Mouse (Mus musculus): ENCODE results near the gene Cenpm. TPM values are rescaled to one million over a fixed set of nuclear protein-coding genes. Genes with fewer than 3 reads are reported as not detected.

The Cenpm gene
- polyA plus RNA-seq, 1 experiment, result 32.0 TPM

DNA sequence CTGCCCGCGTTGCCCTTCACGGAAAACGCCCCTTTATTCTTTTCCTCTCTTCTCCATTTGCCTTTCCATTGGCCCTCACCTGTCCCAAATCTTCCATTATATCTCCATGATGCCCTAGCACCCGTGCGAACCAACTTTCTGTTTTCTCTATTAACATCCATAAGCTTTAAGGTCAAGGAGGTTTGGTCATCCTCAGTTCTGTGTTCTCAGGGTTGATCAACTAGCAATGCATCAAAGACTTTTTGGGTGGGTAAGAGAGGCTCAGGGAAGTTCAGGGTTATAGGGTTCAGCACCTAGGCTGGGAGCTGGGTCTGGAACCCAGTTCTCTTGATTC, 30.0 kb upstream of the Cenpm start, which contains the start of gene Sept3:
Gene Sept3 (plus strand): TSS at position 301 of the 334 bp plus-strand sequence.
- Histone ChIP-seq H3K36me3 (replicated peaks; ENCODE audit: low read length) (no peaks in the 10 kb centered on the region), H3K4me1 (peaks cover 35% of the 10 kb centered on the region), H3K9me3 (no peaks in the 10 kb centered on the region), H3K27me3 (replicated peaks) (peaks cover 92% of the 10 kb centered on the region), H3K4me3 (replicated peaks) (peak within 1 kb of the TSS; percentile 87)
- no peak for TF ChIP-seq FLI1 (IDR thresholded peaks at IDR 0.05; ENCODE audit: low read length)
- no peak for TF ChIP-seq GATA1 (IDR thresholded peaks at IDR 0.05; ENCODE audit: borderline replicate concordance, low read length)

DNA sequence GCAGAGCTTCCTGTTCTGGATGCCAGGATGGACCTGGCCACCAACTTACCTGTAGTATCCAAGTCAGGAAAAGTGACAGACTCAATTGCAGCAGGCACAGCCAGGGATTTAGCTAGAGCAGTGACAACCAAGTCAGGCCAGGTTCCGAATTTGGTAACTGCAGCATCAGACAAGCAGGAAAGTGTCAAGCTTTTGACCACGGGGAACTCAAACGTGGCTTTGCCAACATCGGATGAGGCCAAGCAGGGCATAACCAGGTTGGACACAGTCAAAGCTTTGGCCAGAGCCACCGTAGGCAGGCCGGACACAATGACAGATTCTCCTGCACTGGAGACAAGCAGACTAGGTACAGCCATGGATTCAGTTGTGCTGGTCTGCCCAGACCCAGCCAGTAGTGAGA, 27.7 kb upstream of the Cenpm start:
- Histone ChIP-seq H3K27me3 (replicated peaks) (peaks cover 85% of the 10 kb centered on the region), H3K4me3 (replicated peaks) (no peak overlapping the region), H3K36me3 (replicated peaks; ENCODE audit: low read length) (no peaks in the 10 kb centered on the region), H3K9me3 (no peaks in the 10 kb centered on the region), H3K4me1 (peaks cover 28% of the 10 kb centered on the region)
- no peak for TF ChIP-seq GATA1 (IDR thresholded peaks at IDR 0.05; ENCODE audit: borderline replicate concordance, low read length)
- no peak for TF ChIP-seq FLI1 (IDR thresholded peaks at IDR 0.05; ENCODE audit: low read length)

DNA sequence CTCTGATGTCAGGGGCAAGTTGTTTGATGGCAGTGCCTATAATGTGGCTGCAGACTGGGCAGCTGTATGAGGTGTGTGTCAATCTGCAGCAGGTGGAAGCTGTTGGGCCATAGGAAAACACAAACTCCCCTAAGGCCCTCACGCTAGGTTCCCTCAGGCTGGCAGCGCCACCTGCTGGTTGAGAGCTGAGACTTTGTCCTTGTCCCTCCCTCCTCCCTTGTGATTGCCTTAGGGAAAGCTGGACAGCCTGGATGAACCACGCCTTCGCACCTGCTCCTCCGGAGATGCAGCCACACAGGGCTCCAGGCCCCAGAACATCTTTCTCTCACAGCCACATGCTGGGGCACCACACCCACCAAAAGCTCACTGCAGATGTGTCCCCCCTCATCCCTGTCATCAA, 26.7 kb upstream of the Cenpm start:
- Histone ChIP-seq H3K4me1 (peaks cover 20% of the 10 kb centered on the region), H3K36me3 (replicated peaks; ENCODE audit: low read length) (no peaks in the 10 kb centered on the region), H3K9me3 (no peaks in the 10 kb centered on the region), H3K27me3 (replicated peaks) (peaks cover 76% of the 10 kb centered on the region), H3K4me3 (replicated peaks) (no peak overlapping the region)
- no peak for TF ChIP-seq FLI1 (IDR thresholded peaks at IDR 0.05; ENCODE audit: low read length)
- no peak for TF ChIP-seq GATA1 (IDR thresholded peaks at IDR 0.05; ENCODE audit: borderline replicate concordance, low read length)

DNA sequence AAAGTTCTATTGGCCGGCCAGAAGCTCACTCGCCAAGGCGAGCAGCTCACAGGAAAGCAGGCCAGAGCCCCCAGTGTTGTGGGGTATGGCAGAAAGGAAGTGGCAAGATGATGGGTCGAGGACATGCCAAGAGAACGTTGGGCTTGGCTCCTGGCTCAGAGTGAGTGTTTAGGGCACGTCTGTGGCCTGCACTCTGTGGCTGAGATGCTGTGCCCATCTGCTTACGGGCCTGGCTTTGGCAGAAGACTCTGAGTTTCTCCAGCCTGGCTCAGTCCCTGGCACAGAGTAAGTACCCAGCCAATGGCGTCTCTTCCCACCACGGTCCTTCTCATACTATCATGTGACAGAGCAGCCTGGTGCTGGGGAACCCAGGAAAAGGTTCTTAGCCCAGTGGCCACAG, 24.2 kb upstream of the Cenpm start:
- peaks cover 68% of the 10 kb centered on the region for H3K27me3 ChIP-seq (replicated peaks)
- TF ChIP-seq GATA1 (IDR thresholded peaks at IDR 0.05; ENCODE audit: borderline replicate concordance, low read length) (no peak), FLI1 (IDR thresholded peaks at IDR 0.05; ENCODE audit: low read length) (no peak)

DNA sequence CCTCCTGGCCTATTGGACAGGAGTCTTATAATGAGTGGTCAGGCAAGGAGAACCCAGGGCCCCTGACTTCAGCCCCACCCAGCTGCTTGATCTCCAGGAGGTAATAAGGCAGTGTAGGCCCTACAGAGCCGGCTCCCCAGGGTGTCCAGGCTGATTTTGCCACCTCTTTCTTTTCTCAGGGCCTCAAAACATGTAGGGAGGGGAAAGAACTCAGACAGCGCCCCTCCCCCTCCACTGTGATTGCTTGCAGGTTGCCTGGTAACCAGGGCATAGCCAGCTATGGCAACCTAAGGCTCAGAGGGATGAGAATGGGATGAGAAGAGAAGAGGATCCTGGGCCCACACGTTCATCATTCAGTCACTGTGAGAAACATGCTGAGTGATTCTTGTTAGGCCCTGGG, 23.6 kb upstream of the Cenpm start:
- no peak overlapping the region for H3K4me3 ChIP-seq (replicated peaks)
- no peaks in the 10 kb centered on the region for H3K36me3 ChIP-seq (replicated peaks; ENCODE audit: low read length)
- H3K4me1 ChIP-seq, result 0 out of 2 replicates have a peak, but pooled peaks cover 7% of the 10 kb centered on the region
- H3K9me3 ChIP-seq, result no peaks in the 10 kb centered on the region
- no peak for TF ChIP-seq GATA1 (IDR thresholded peaks at IDR 0.05; ENCODE audit: borderline replicate concordance, low read length)
- TF ChIP-seq FLI1 (IDR thresholded peaks at IDR 0.05; ENCODE audit: low read length), result no peak
- H3K27me3 ChIP-seq (replicated peaks), result peaks cover 64% of the 10 kb centered on the region

More for the DNA sequence above, 24.2 kb upstream of the Cenpm start:
- Histone ChIP-seq H3K4me3 (replicated peaks) (no peak overlapping the region), H3K36me3 (replicated peaks; ENCODE audit: low read length) (no peaks in the 10 kb centered on the region), H3K4me1 (0 out of 2 replicates have a peak, but pooled peaks cover 7% of the 10 kb centered on the region), H3K9me3 (no peaks in the 10 kb centered on the region)

DNA sequence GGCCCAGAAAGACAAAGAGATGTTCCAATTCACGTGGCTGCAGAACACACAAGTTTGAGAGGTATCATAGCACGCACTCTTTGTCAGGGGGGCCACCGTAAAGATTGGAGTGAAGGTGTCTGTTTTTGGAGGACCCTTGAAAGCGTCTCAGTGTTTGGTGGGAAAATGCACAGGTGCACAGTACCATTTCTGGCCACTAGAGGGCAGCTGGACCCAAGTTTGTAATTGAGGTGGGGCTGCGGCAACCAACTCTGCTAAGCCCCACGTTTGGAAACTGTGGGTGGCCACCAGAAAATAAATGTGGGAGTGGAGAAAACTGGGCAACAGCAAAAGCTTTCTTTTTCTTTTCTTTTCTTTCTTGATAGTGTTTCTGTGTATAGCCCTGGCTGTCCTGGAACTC, 21.8 kb upstream of the Cenpm start:
- Histone ChIP-seq H3K4me1 (no peaks in the 10 kb centered on the region), H3K9me3 (no peaks in the 10 kb centered on the region), H3K36me3 (replicated peaks; ENCODE audit: low read length) (no peaks in the 10 kb centered on the region), H3K4me3 (replicated peaks) (no peak overlapping the region), H3K27me3 (replicated peaks) (peaks cover 54% of the 10 kb centered on the region)
- TF ChIP-seq GATA1 (IDR thresholded peaks at IDR 0.05; ENCODE audit: borderline replicate concordance, low read length) (no peak), FLI1 (IDR thresholded peaks at IDR 0.05; ENCODE audit: low read length) (no peak)

DNA sequence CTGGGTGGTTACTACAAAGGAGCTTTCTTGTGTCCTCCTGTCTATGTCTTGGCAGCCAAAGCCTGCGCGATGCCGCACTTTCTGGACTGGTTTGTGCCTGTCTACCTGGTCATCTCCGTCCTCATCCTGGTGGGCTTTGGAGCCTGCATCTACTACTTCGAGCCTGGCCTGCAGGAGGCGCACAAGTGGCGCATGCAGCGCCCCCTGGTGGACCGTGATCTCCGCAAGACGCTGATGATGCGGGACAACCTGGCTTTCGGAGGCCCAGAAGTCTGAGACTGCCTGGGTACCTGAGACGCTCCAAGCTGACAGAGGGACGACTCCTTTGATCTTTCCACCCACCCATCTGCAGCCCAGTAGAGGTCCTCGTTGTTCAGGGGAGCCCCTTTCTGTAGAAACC, 15.0 kb upstream of the Cenpm start:
- Histone ChIP-seq H3K27me3 (replicated peaks) (peaks cover 67% of the 10 kb centered on the region), H3K4me3 (replicated peaks) (no peak overlapping the region), H3K9me3 (peaks cover 6% of the 10 kb centered on the region), H3K4me1 (peaks cover 5% of the 10 kb centered on the region; the same call in 1 of the 2 replicates), H3K36me3 (replicated peaks; ENCODE audit: low read length) (no peaks in the 10 kb centered on the region)
- TF ChIP-seq FLI1 (IDR thresholded peaks at IDR 0.05; ENCODE audit: low read length) (no peak), GATA1 (IDR thresholded peaks at IDR 0.05; ENCODE audit: borderline replicate concordance, low read length) (no peak)

DNA sequence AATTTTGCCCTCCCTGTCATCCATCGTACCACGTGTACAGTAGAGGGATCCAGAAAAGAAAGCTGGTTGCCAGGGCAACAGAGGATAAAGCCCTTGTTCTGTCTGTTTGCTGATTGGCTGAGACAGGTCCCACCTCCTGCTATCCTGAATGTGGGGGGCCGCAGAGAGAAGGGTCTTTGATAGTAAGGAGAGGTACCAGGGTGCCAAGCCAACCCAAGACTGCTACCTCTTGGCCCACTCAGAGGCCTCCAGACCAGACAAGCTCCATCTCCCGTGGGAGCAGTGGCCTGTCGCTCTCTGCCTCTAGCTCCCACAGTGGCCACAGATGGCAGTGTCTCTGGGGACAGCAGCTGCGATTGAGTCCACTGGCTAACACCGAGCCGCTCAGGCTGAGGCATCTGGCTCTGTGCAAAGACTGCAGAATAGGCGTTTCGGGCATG, 11.4 kb upstream of the Cenpm start:
- TF ChIP-seq GATA1 (IDR thresholded peaks at IDR 0.05; ENCODE audit: borderline replicate concordance, low read length) (no peak), FLI1 (IDR thresholded peaks at IDR 0.05; ENCODE audit: low read length) (no peak)
- Histone ChIP-seq H3K9me3 (peaks cover 17% of the 10 kb centered on the region), H3K36me3 (replicated peaks; ENCODE audit: low read length) (no peaks in the 10 kb centered on the region), H3K4me1 (peaks cover 5% of the 10 kb centered on the region; the same call in 1 of the 2 replicates), H3K27me3 (replicated peaks) (peaks cover 53% of the 10 kb centered on the region), H3K4me3 (replicated peaks) (no peak overlapping the region)

DNA sequence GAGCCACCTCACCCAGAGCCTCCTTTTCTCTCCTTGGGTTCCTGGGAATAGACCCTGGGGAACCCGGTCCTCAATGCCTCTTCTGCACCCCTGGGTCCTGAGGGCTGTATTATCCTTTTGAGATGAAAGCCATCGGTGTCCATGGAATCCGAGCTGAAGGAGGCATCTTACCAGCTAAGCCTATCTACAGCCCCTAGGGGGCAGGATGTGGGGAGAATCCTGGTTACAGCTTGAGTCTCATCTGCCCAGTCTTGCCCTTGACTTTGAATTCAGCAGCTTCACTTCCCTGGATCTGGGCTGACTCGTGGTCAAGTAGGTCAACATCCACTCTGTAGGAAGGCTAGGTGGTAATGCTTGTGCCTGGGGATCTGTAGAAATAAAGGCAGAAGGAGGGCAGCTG, 10.7 kb upstream of the Cenpm start:
- Histone ChIP-seq H3K9me3 (peaks cover 17% of the 10 kb centered on the region), H3K36me3 (replicated peaks; ENCODE audit: low read length) (no peaks in the 10 kb centered on the region), H3K27me3 (replicated peaks) (peaks cover 47% of the 10 kb centered on the region), H3K4me1 (peaks cover 5% of the 10 kb centered on the region; the same call in 1 of the 2 replicates), H3K4me3 (replicated peaks) (no peak overlapping the region)
- TF ChIP-seq FLI1 (IDR thresholded peaks at IDR 0.05; ENCODE audit: low read length), result no peak
- no peak for TF ChIP-seq GATA1 (IDR thresholded peaks at IDR 0.05; ENCODE audit: borderline replicate concordance, low read length)

DNA sequence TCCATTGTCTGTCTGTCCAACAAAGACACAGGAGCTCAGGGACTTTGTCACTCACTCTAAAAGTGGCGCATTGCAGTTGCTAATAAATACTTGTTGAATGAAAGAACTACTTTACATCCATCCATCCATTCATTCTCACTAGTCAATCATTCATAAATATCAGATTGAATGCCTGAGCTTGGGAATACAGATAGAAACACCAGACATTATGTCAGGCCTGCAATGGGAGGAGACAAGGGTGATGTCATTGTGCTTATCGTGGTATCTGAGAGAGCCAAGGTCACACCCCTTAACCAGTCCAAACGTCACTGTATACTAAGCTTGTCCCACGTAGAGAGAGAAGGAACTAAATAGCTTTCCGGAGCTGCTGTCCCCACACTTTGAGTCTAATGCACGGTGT, 7.5 kb upstream of the Cenpm start, which contains the start of gene 1500009C09Rik:
Gene 1500009C09Rik (plus strand): TSS at position 301 of the 400 bp plus-strand sequence.
- Histone ChIP-seq H3K4me3 (replicated peaks) (no peak within 1 kb of the TSS), H3K36me3 (replicated peaks; ENCODE audit: low read length) (no peaks in the 10 kb centered on the region), H3K9me3 (peaks cover 11% of the 10 kb centered on the region), H3K4me1 (no peaks in the 10 kb centered on the region), H3K27me3 (replicated peaks) (peaks cover 28% of the 10 kb centered on the region)
- TF ChIP-seq GATA1 (IDR thresholded peaks at IDR 0.05; ENCODE audit: borderline replicate concordance, low read length) (no peak), FLI1 (IDR thresholded peaks at IDR 0.05; ENCODE audit: low read length) (no peak)

DNA sequence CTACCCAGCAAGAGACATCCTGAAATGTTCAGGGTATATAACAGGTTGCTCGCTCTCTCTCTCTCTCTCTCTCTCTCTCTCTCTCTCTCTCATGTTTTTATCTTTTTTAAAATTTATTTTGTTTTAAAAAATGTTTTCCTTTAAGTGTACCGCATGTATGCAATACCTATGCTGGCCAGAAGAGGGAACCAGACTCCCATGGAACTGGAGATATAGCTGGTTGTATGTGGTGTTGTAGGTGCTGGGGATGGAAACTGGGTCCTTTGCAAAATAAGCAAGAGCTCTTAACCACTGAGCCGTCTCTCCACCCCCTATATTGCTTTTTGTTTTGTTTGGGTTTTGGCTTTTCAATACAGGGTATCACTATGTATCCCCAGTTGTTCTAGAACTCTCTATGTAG, 7.0 kb upstream of the Cenpm start:
- Histone ChIP-seq H3K4me3 (replicated peaks) (no peak overlapping the region), H3K9me3 (peaks cover 11% of the 10 kb centered on the region), H3K36me3 (replicated peaks; ENCODE audit: low read length) (no peaks in the 10 kb centered on the region), H3K27me3 (replicated peaks) (peaks cover 24% of the 10 kb centered on the region), H3K4me1 (no peaks in the 10 kb centered on the region)
- TF ChIP-seq FLI1 (IDR thresholded peaks at IDR 0.05; ENCODE audit: low read length), result no peak
- no peak for TF ChIP-seq GATA1 (IDR thresholded peaks at IDR 0.05; ENCODE audit: borderline replicate concordance, low read length)
